Mouse (Mus musculus): ENCODE results near the gene Gart. TPM values are rescaled to one million over a fixed set of nuclear protein-coding genes. Genes with fewer than 3 reads are reported as not detected.

Gart gene
- total and polyA plus RNA-seq, 2 experiments from 2014 or later, result 40.5 to 45.2 TPM

DNA sequence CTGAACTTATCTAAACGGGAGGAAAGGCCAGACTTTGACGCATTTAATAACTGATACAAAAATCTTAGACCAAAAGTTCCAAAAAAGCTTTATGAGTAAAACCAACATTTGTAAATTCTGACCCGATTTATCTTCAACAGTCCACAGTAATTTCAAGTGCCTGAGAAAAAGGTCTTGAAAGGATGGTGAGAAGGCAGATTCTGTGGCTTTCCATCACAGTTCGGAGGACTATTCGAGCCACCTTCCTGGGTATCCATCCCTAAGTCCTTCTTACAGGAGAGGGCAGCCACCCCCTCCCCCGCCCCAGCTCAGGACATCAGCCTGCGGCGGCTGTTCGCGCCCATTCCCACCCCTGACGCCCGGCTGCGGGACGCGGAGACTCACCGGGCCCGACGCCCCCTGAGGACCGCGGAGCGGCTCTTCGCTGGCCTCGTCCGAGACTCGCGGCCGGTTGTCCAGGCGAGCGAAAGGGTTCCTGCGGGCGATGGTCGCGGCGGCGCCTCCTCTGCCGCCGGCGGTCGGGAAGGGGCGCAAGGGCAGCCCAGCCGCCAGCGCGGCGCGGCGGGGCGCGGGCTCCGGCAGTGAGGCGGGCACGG is 41.4 kb upstream of the Gart start:
- ATAC-seq (ENCODE audit: low FRiP score), result peak; percentile 59

DNA sequence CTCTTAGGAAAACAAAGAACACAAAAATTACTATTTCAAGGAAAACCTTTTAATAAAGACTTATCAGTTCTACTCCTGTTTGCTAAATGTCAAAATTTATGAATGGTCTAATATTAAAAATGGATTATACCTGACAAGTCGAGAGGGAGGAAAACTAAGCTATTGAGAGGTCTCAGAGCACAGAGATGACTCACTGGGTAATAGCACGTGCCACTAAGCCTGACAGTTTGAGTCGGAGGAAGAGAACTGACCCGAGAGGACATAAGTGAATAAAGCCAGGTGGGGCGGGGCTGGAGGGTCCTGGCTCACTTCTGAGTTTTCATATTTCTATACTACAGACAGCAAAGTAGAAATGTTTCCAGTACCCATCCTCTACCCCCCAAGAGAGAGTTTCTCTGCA is 39.6 kb upstream of the Gart start:
- Histone ChIP-seq H3K36me3 (ENCODE audit: insufficient read depth, low read length) (peaks cover 51% of the 10 kb centered on the region), H3K4me2 (ENCODE audit: low read depth, low read length, poor library complexity, severe bottlenecking) (no peak overlapping the region), H3K4me1 (ENCODE audit: insufficient read depth, low read length) (0 out of 2 replicates have a peak, but pooled peaks cover 4% of the 10 kb centered on the region), H3K9ac (replicated peaks; ENCODE audit: low read length, poor library complexity, severe bottlenecking) (no peak overlapping the region), H3K27me3 (ENCODE audit: insufficient read depth, low read length) (no peaks in the 10 kb centered on the region), H3K27ac (ENCODE audit: low read depth, low read length) (no peak overlapping the region), H3K9me3 (ENCODE audit: low read length) (no peaks in the 10 kb centered on the region), H3K4me3 (ENCODE audit: low read depth, low read length) (no peak overlapping the region)
- DNase-seq (ENCODE audit: low spot score) (no peak), ATAC-seq (ENCODE audit: low FRiP score) (no peak)
- TF ChIP-seq CTCF (IDR thresholded peaks at IDR 0.05), result no peak
- WGBS, result 79% methylated on average over 5 of the region's 5 CpGs

More for the DNA sequence above, 41.4 kb upstream of the Gart start:
- Histone ChIP-seq H3K9me3 (ENCODE audit: low read length) (no peaks in the 10 kb centered on the region), H3K4me2 (ENCODE audit: low read depth, low read length, poor library complexity, severe bottlenecking) (peak overlapping the region; percentile 89), H3K27me3 (ENCODE audit: insufficient read depth, low read length) (no peaks in the 10 kb centered on the region), H3K9ac (replicated peaks; ENCODE audit: low read length, poor library complexity, severe bottlenecking) (peak overlapping the region; percentile 86), H3K4me1 (ENCODE audit: insufficient read depth, low read length) (0 out of 2 replicates have a peak, but pooled peaks cover 4% of the 10 kb centered on the region), H3K4me3 (ENCODE audit: low read depth, low read length) (peak overlapping the region; percentile 94), H3K36me3 (ENCODE audit: insufficient read depth, low read length) (peaks cover 33% of the 10 kb centered on the region), H3K27ac (ENCODE audit: low read depth, low read length) (peak overlapping the region; percentile 85)
- peak; percentile 17 for DNase-seq (ENCODE audit: low spot score)
- under 1% methylated on average over 51 of the region's 51 CpGs for WGBS
- no peak for TF ChIP-seq CTCF (IDR thresholded peaks at IDR 0.05)

DNA sequence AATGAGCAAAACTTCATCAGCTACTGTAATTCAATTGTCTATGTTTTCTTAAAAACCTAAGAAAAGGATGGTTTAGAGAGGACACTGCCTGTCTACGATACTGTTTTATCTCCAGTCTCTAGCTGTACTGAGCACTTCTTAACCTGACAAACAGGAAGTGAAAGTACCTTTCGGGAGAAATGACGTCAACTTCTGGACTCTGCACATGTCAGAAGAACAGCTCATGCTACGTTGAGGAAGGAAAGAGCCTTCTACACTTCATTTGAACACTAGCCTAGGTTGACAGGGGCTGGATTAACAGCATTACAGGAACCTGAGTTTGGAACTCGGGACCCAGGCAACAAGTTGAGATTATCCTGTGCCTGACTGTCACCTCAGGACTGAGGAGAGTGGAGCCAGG is 38.8 kb upstream of the Gart start:
- WGBS, result 91% methylated on average over 5 of the region's 5 CpGs
- Histone ChIP-seq H3K27ac (ENCODE audit: low read depth, low read length) (no peak overlapping the region), H3K9me3 (ENCODE audit: low read length) (no peaks in the 10 kb centered on the region), H3K9ac (replicated peaks; ENCODE audit: low read length, poor library complexity, severe bottlenecking) (no peak overlapping the region), H3K36me3 (ENCODE audit: insufficient read depth, low read length) (peaks cover 54% of the 10 kb centered on the region), H3K4me1 (ENCODE audit: insufficient read depth, low read length) (0 out of 2 replicates have a peak, but pooled peaks cover 4% of the 10 kb centered on the region), H3K27me3 (ENCODE audit: insufficient read depth, low read length) (no peaks in the 10 kb centered on the region), H3K4me3 (ENCODE audit: low read depth, low read length) (no peak overlapping the region), H3K4me2 (ENCODE audit: low read depth, low read length, poor library complexity, severe bottlenecking) (no peak overlapping the region)
- no peak for TF ChIP-seq CTCF (IDR thresholded peaks at IDR 0.05)
- ATAC-seq (ENCODE audit: low FRiP score) (no peak), DNase-seq (ENCODE audit: low spot score) (no peak)

DNA sequence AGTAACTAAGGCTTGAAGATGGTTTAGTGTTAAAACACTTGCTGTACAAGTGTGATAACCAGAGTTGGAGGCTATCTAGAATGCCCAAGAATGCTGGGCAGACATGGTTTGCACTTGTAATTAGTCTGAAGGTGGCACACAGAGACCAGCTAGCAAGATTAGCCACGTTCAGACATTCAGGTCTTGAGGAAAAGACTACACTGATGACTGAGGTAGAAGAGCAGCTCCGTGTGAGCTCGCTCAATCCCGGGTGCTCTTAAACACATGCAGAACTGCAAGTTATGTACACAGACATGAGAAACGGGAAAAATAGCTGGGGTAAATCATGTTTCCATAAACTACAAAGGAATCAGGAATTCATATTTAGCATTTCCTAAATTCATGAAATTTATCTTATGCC is 33.9 kb upstream of the Gart start:
- WGBS, result 78% methylated on average over 5 of the region's 5 CpGs
- ATAC-seq (ENCODE audit: low FRiP score) (no peak), DNase-seq (ENCODE audit: low spot score) (no peak)
- H3K27me3 ChIP-seq (ENCODE audit: insufficient read depth, low read length), result no peaks in the 10 kb centered on the region
- no peak overlapping the region for H3K27ac ChIP-seq (ENCODE audit: low read depth, low read length)
- H3K4me1 ChIP-seq (ENCODE audit: insufficient read depth, low read length), result no peaks in the 10 kb centered on the region
- H3K4me3 ChIP-seq (ENCODE audit: low read depth, low read length), result no peak overlapping the region
- no peak overlapping the region for H3K9ac ChIP-seq (replicated peaks; ENCODE audit: low read length, poor library complexity, severe bottlenecking)
- no peak for TF ChIP-seq CTCF (IDR thresholded peaks at IDR 0.05)
- peaks cover 80% of the 10 kb centered on the region for H3K36me3 ChIP-seq (ENCODE audit: insufficient read depth, low read length)
- H3K9me3 ChIP-seq (ENCODE audit: low read length), result no peaks in the 10 kb centered on the region
- H3K4me2 ChIP-seq (ENCODE audit: low read depth, low read length, poor library complexity, severe bottlenecking), result no peak overlapping the region

DNA sequence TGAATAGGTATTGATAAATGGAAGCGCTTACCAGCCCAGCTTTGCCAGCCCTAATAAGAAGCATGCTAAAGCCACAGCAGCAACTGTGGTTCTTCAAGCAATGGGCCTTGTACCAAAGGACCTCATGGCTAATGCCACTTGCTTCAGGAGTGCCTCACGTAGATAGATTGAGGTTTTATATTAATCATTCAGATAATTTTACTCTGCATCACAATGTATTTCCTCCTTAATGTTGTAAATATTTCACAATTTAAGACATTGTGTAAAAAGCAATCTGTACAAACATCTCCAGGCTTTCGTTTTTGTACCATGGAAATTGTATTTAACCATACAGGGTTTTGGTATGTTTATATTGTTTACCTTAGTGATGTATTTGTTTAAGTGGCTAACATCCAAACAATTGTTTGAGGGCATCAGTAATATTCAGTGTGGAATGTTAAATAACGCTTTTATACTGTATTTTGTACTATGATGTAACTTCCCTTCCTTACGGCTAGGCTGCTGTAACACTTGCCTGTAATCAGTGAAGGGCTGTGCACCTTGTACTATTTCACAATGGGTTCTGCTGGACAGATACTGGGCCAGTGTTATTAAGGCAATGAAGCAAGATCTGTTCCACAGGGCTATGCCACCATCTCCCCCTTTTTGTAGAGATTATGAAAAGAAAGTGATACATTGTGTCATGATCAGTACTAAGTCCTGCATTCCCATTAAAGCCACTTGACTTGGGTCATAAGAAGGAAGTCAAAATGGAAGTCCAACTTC is 31.6 kb upstream of the Gart start:
- DNase-seq (ENCODE audit: low spot score) (no peak), ATAC-seq (ENCODE audit: low FRiP score) (no peak)
- H3K27ac ChIP-seq (ENCODE audit: low read depth, low read length), result no peak overlapping the region
- no peak overlapping the region for H3K4me3 ChIP-seq (ENCODE audit: low read depth, low read length)
- H3K4me2 ChIP-seq (ENCODE audit: low read depth, low read length, poor library complexity, severe bottlenecking), result no peak overlapping the region
- H3K36me3 ChIP-seq (ENCODE audit: insufficient read depth, low read length), result peaks cover 70% of the 10 kb centered on the region
- no peaks in the 10 kb centered on the region for H3K4me1 ChIP-seq (ENCODE audit: insufficient read depth, low read length)
- 92% methylated on average over 5 of the region's 5 CpGs for WGBS
- no peak overlapping the region for H3K9ac ChIP-seq (replicated peaks; ENCODE audit: low read length, poor library complexity, severe bottlenecking)
- H3K27me3 ChIP-seq (ENCODE audit: insufficient read depth, low read length), result no peaks in the 10 kb centered on the region
- no peaks in the 10 kb centered on the region for H3K9me3 ChIP-seq (ENCODE audit: low read length)
- no peak for TF ChIP-seq CTCF (IDR thresholded peaks at IDR 0.05)

DNA sequence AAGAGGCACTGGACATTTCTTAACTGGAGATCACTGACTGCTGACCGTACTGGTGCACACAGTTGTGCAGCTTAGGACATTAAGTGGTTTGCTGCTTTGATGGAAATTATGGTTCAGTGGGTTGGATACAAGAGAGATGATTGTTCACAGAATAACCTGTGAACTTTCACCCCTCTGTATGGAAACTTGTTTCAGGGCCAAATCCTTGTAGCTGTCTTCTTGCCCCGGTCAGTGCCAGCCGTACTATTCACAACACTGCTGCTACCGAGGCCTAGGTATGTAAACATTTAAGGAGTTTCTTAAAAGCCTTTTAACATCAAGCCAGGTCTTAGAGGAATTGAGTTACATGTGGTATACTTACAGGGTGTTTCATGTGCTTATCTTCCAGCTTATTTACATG is 27.7 kb upstream of the Gart start:
- Histone ChIP-seq H3K4me2 (ENCODE audit: low read depth, low read length, poor library complexity, severe bottlenecking) (no peak overlapping the region), H3K27ac (ENCODE audit: low read depth, low read length) (no peak overlapping the region), H3K27me3 (ENCODE audit: insufficient read depth, low read length) (no peaks in the 10 kb centered on the region), H3K4me1 (ENCODE audit: insufficient read depth, low read length) (no peaks in the 10 kb centered on the region), H3K36me3 (ENCODE audit: insufficient read depth, low read length) (peaks cover 58% of the 10 kb centered on the region), H3K4me3 (ENCODE audit: low read depth, low read length) (no peak overlapping the region), H3K9me3 (ENCODE audit: low read length) (no peaks in the 10 kb centered on the region), H3K9ac (replicated peaks; ENCODE audit: low read length, poor library complexity, severe bottlenecking) (no peak overlapping the region)
- DNase-seq (ENCODE audit: low spot score) (no peak), ATAC-seq (ENCODE audit: low FRiP score) (no peak)
- no peak for TF ChIP-seq CTCF (IDR thresholded peaks at IDR 0.05)
- 85% methylated on average over 4 of the region's 4 CpGs for WGBS

All from midbrain, postnatal 0 days (tissue).